Mouse (Mus musculus) midbrain, embryonic 12.5 days (tissue): ENCODE measurements around the gene Sfxn4. TPM values are rescaled to one million over a fixed set of nuclear protein-coding genes. Genes with fewer than 3 reads are reported as not detected.

ENCODE experiments used
- ATAC-seq: fragments of 200-750 bp; cut with Nextera tagmentation; 2 replicates; pipeline ENCODE4 v1.8.0; 2017; ENCODE audit warnings: low read depth, moderate TSS enrichment, moderate library complexity; ENCODE audit not compliant: low FRiP score
- H3K27ac ChIP-seq: fragments of 300-500 bp; sonication (generic); replicated peaks from 2 replicates; pipeline ENCODE4 v1.5.1; 2016; ENCODE audit warnings: mild to moderate bottlenecking
- H3K27me3 ChIP-seq: fragments of 300-500 bp; sonication (generic); 2 replicates; pipeline ENCODE4 v1.6.1; 2016; ENCODE audit warnings: mild to moderate bottlenecking
- H3K36me3 ChIP-seq: fragments of 300-500 bp; sonication (generic); 2 replicates; pipeline ENCODE4 v1.6.1; 2016
- H3K4me1 ChIP-seq: fragments of 300-500 bp; sonication (generic); 2 replicates; pipeline ENCODE4 v1.6.1; 2016
- H3K4me2 ChIP-seq: fragments of 300-500 bp; sonication (generic); replicated peaks from 2 replicates; pipeline ENCODE4 v1.6.1; 2016; ENCODE audit warnings: mild to moderate bottlenecking, moderate library complexity
- H3K4me3 ChIP-seq: fragments of 300-500 bp; sonication (generic); 2 replicates; pipeline ENCODE4 v1.5.1; 2016; ENCODE audit warnings: mild to moderate bottlenecking
- H3K9ac ChIP-seq: fragments of 300-500 bp; sonication (generic); replicated peaks from 2 replicates; pipeline ENCODE4 v1.6.1; 2016; ENCODE audit warnings: mild to moderate bottlenecking, moderate library complexity
- H3K9me3 ChIP-seq: fragments of 300-500 bp; sonication (generic); 2 replicates; pipeline ENCODE4 v1.6.1; 2016; ENCODE audit warnings: mild to moderate bottlenecking
- WGBS: fragments of 180-500 bp; shearing (Covaris S2); methylation state at CpG from one replicate; pipeline ENCODE4 v1.1.7; 2016; 5-methylcytosine and 5-hydroxymethylcytosine counted together
- polyA plus RNA-seq: library from polyadenylated mRNA; unstranded; fragments of >200 nt; fragmentation: Nextera tagmentation; extraction: Ambion mirVana; gene quantifications from 2 replicates; pipeline ENCODE4 v1.2.1, GENCODE M21; 2016

Gene Sfxn4
- polyA plus RNA-seq, 1 experiment from 2014 or later = 13.8 TPM

GRCm38 (mm10) chr19:60789452-60789851, 71.8 kb downstream of the Sfxn4 start:
- Histone ChIP-seq H3K36me3 (no peaks in the 10 kb centered on the region), H3K9me3 (no peaks in the 10 kb centered on the region), H3K4me1 (peaks cover 13% of the 10 kb centered on the region), H3K4me3 (peak overlapping the region; percentile 96), H3K27me3 (no peaks in the 10 kb centered on the region), H3K9ac (peak overlapping the region; percentile 99), H3K4me2 (peak overlapping the region; percentile 62), H3K27ac (peak overlapping the region; percentile 94)
- 2% methylated on average over 7 of the region's 7 CpGs for WGBS
- no peak for ATAC-seq

GRCm38 (mm10) chr19:60788214-60788960, 72.9 kb downstream of the Sfxn4 start:
- Histone ChIP-seq H3K9me3 (no peaks in the 10 kb centered on the region), H3K4me2 (peak overlapping the region; percentile 62), H3K4me3 (peak overlapping the region; percentile 29), H3K9ac (peak overlapping the region; percentile 50; the same call in 1 of the 2 replicates), H3K27me3 (no peaks in the 10 kb centered on the region), H3K36me3 (no peaks in the 10 kb centered on the region), H3K4me1 (peaks cover 13% of the 10 kb centered on the region), H3K27ac (no peak overlapping the region)
- 51% methylated on average over 6 of the region's 6 CpGs for WGBS
- ATAC-seq = no peak

- H3K27me3 ChIP-seq = no peaks in the 10 kb centered on the region
- H3K9ac ChIP-seq = no peak overlapping the region
- H3K4me3 ChIP-seq = no peak overlapping the region
- H3K27ac ChIP-seq = no peak overlapping the region
- peaks cover 13% of the 10 kb centered on the region for H3K4me1 ChIP-seq
- H3K4me2 ChIP-seq = 0 out of 2 replicates have a peak overlapping the region, but pooled peaks have one; percentile 8
- H3K36me3 ChIP-seq = no peaks in the 10 kb centered on the region
- 78% methylated on average over 2 of the region's 2 CpGs for WGBS
- H3K9me3 ChIP-seq = no peaks in the 10 kb centered on the region
- ATAC-seq = no peak
These were observed 73.7 kb downstream of the Sfxn4 start for GRCm38 (mm10) chr19:60787465-60788150.

Other genes starting within 250 kb of the Sfxn4 start
- gene Nanos1, start 105.5 kb downstream of the Sfxn4 start, polyA plus RNA-seq = 9.1 and 11.2 TPM in 2 replicates
- 124 and 134 TPM in 2 replicates for gene Eif3a, start 70.8 kb downstream of the Sfxn4 start, polyA plus RNA-seq
- 38.7 and 39.9 TPM in 2 replicates for gene Fam45a, start 49.9 kb downstream of the Sfxn4 start, polyA plus RNA-seq
- 99.1 and 103 TPM in 2 replicates for gene Prdx3, start 13.1 kb upstream of the Sfxn4 start, polyA plus RNA-seq
- 2.8 and 3.4 TPM in 2 replicates for gene Grk5, start 28.3 kb upstream of the Sfxn4 start, polyA plus RNA-seq